Comparison of ENCODE assay signal across 9 mouse cellular contexts in genomic region chr12:79641570-79642285, GRCm38 (mm10).
DNase-seq lines count a peak whose midpoint lies in the region; ATAC-seq lines count a peak whose summit lies in the region.
"Had no signal": no experiment of that assay in that cellular context is flagged by ENCODE, and none has a peak within 500 bp of the region (broad histone marks: within the 10 kb centered on the region; RNA-seq: fewer than 3 reads in every experiment).

No protein-coding gene starts in this region.

- DNase-seq in hindbrain, embryonic 11.5 days (ENCODE audit: low spot score), result no peak
- DNase-seq in adrenal gland, postnatal 10 days, result peak; percentile 38
- DNase-seq in induced T-regulatory cell, adult 2 months (ENCODE audit: low read depth), result peak; percentile 52
- no peak for DNase-seq in frontal cortex, adult 2 months (ENCODE audit: extremely low spot score in 1 of 2, low spot score in 1 of 2)
- no peak for DNase-seq in frontal cortex, postnatal 25 days (ENCODE audit: low spot score in 2 of 2)

- H3K36me3 ChIP-seq in hindbrain, embryonic 15.5 days, result no peaks in the 10 kb centered on the region
- no peaks in the 10 kb centered on the region for H3K36me3 ChIP-seq in hindbrain, embryonic 11.5 days (ENCODE audit: control insufficient read depth, insufficient read depth, low read length)
- H3K36me3 ChIP-seq in liver, embryonic 15.5 days (replicated peaks), result no peaks in the 10 kb centered on the region
- no peaks in the 10 kb centered on the region for H3K36me3 ChIP-seq in forebrain, embryonic 12.5 days (replicated peaks)
- H3K36me3 ChIP-seq: heart, embryonic 15.5 days had no signal

- H3K9ac ChIP-seq in hindbrain, embryonic 15.5 days, result no peak overlapping the region
- no peak overlapping the region for H3K9ac ChIP-seq in hindbrain, embryonic 11.5 days (ENCODE audit: low read depth, low read length)
- H3K9ac ChIP-seq in liver, embryonic 15.5 days, result no peak overlapping the region
- H3K9ac ChIP-seq in forebrain, embryonic 12.5 days, result no peak overlapping the region
- H3K9ac ChIP-seq: heart, embryonic 15.5 days had no signal

- 0 out of 2 replicates have a peak overlapping the region, but pooled peaks have one; percentile 47 for H3K27ac ChIP-seq in hindbrain, embryonic 15.5 days (replicated peaks)
- no peak overlapping the region for H3K27ac ChIP-seq in hindbrain, embryonic 11.5 days (ENCODE audit: low read depth, low read length)
- peak overlapping the region; percentile 76 for H3K27ac ChIP-seq in liver, embryonic 15.5 days (replicated peaks)
- H3K27ac ChIP-seq in forebrain, embryonic 12.5 days, result no peak overlapping the region
- H3K27ac ChIP-seq: heart, embryonic 15.5 days had no signal

- no peak overlapping the region for H3K4me3 ChIP-seq in hindbrain, embryonic 15.5 days
- no peak overlapping the region for H3K4me3 ChIP-seq in hindbrain, embryonic 11.5 days (ENCODE audit: low read depth, low read length)
- H3K4me3 ChIP-seq in liver, embryonic 15.5 days (replicated peaks), result no peak overlapping the region
- no peak overlapping the region for H3K4me3 ChIP-seq in forebrain, embryonic 12.5 days (replicated peaks)
- H3K4me3 ChIP-seq: heart, embryonic 15.5 days had no signal

- H3K4me1 ChIP-seq in hindbrain, embryonic 15.5 days (replicated peaks), result no peaks in the 10 kb centered on the region
- H3K4me1 ChIP-seq in hindbrain, embryonic 11.5 days (replicated peaks; ENCODE audit: control insufficient read depth, insufficient read depth, low read length), result no peaks in the 10 kb centered on the region
- peaks cover 18% of the 10 kb centered on the region for H3K4me1 ChIP-seq in liver, embryonic 15.5 days (replicated peaks)
- H3K4me1 ChIP-seq in forebrain, embryonic 12.5 days, result peaks cover 4% of the 10 kb centered on the region; the same call in 1 of the 2 replicates

- no peaks in the 10 kb centered on the region for H3K9me3 ChIP-seq in hindbrain, embryonic 15.5 days
- no peaks in the 10 kb centered on the region for H3K9me3 ChIP-seq in hindbrain, embryonic 11.5 days (ENCODE audit: control insufficient read depth, low read length)
- H3K9me3 ChIP-seq in liver, embryonic 15.5 days (replicated peaks), result no peaks in the 10 kb centered on the region
- H3K9me3 ChIP-seq in forebrain, embryonic 12.5 days, result no peaks in the 10 kb centered on the region
- H3K9me3 ChIP-seq: heart, embryonic 15.5 days had no signal

- no peaks in the 10 kb centered on the region for H3K27me3 ChIP-seq in hindbrain, embryonic 15.5 days
- no peaks in the 10 kb centered on the region for H3K27me3 ChIP-seq in hindbrain, embryonic 11.5 days (ENCODE audit: control insufficient read depth, insufficient read depth, low read length)
- no peaks in the 10 kb centered on the region for H3K27me3 ChIP-seq in liver, embryonic 15.5 days
- H3K27me3 ChIP-seq in forebrain, embryonic 12.5 days, result no peaks in the 10 kb centered on the region
- H3K27me3 ChIP-seq: heart, embryonic 15.5 days had no signal

- 45% methylated on average over 7 of the region's 7 CpGs for WGBS in hindbrain, embryonic 15.5 days
- 45% methylated on average over 7 of the region's 7 CpGs for WGBS in hindbrain, embryonic 11.5 days
- WGBS in liver, embryonic 15.5 days (ENCODE audit: insufficient replicate concordance), result 44% methylated on average over 7 of the region's 7 CpGs
- 46% methylated on average over 7 of the region's 7 CpGs for WGBS in forebrain, embryonic 12.5 days

- ATAC-seq in hindbrain, embryonic 15.5 days (ENCODE audit: low FRiP score, low read depth), result no peak
- no peak for ATAC-seq in hindbrain, embryonic 11.5 days (ENCODE audit: low FRiP score)
- ATAC-seq in liver, embryonic 15.5 days (ENCODE audit: insufficient read depth), result peak; percentile 74
- ATAC-seq in forebrain, embryonic 12.5 days (ENCODE audit: low FRiP score), result no peak

- H3K4me2 ChIP-seq in hindbrain, embryonic 15.5 days, result no peak overlapping the region
- H3K4me2 ChIP-seq in hindbrain, embryonic 11.5 days (replicated peaks; ENCODE audit: low read depth, low read length), result no peak overlapping the region
- no peak overlapping the region for H3K4me2 ChIP-seq in liver, embryonic 15.5 days
- H3K4me2 ChIP-seq in forebrain, embryonic 12.5 days, result no peak overlapping the region
- H3K4me2 ChIP-seq: heart, embryonic 15.5 days had no signal

Comparison
In these comparisons a context has a peak if more than half of its experiments do, and no peak if none do; other contexts are left out.
1. H3K27ac ChIP-seq: peak in hindbrain, embryonic 15.5 days (single experiment) and liver, embryonic 15.5 days (single experiment); none in hindbrain, embryonic 11.5 days (single experiment) and forebrain, embryonic 12.5 days (single experiment).
2. DNase-seq: peak in adrenal gland, postnatal 10 days (single experiment) and induced T-regulatory cell, adult 2 months (single experiment); none in hindbrain, embryonic 11.5 days (single experiment), frontal cortex, adult 2 months (0 of 2) and frontal cortex, postnatal 25 days (0 of 2).